Comparison of ENCODE assay signal across 10 mouse cellular contexts in genomic region chr2:116838538-116839197, GRCm38 (mm10). TPM values are rescaled to one million over a fixed set of nuclear protein-coding genes. Genes with fewer than 3 reads are reported as not detected.
DNase-seq lines count a peak whose midpoint lies in the region; ATAC-seq lines count a peak whose summit lies in the region.
"Had no signal": no experiment of that assay in that cellular context is flagged by ENCODE, and none has a peak within 500 bp of the region (broad histone marks: within the 10 kb centered on the region; RNA-seq: fewer than 3 reads in every experiment).

No protein-coding gene starts in this region.

- no peak overlapping the region for H3K27ac ChIP-seq in embryonic facial prominence, embryonic 13.5 days
- H3K27ac ChIP-seq in hindbrain, embryonic 12.5 days = no peak overlapping the region
- H3K27ac ChIP-seq: stomach, embryonic 15.5 days had no signal

- peak; percentile 18 for DNase-seq in cerebellum, adult 9-10 months
- DNase-seq in cerebellum, adult 9-11 months = no peak
- DNase-seq in Muller cell, postnatal 12 days (ENCODE audit: inconsistent ontology term) = peak; percentile 93
- DNase-seq in left cerebral cortex, postnatal 14 days (ENCODE audit: low spot score in 2 of 2) = peak; percentile 33 to 40
- peak; percentile 34 for DNase-seq in neural tube, embryonic 10.5 days (ENCODE audit: extremely low spot score, low spot score)
- DNase-seq in spleen, adult 18-20 months = no peak

- ATAC-seq in embryonic facial prominence, embryonic 13.5 days (ENCODE audit: insufficient number of reproducible peaks, insufficient read depth, low FRiP score, low TSS enrichment, low read depth) = no peak
- ATAC-seq in hindbrain, embryonic 12.5 days (ENCODE audit: low FRiP score) = peak; percentile 66

- no peaks in the 10 kb centered on the region for H3K4me1 ChIP-seq in embryonic facial prominence, embryonic 13.5 days
- no peaks in the 10 kb centered on the region; the same call in 1 of the 2 replicates for H3K4me1 ChIP-seq in hindbrain, embryonic 12.5 days
- H3K4me1 ChIP-seq: stomach, embryonic 15.5 days had no signal

- peak overlapping the region; percentile 1; the same call in 1 of the 2 replicates for H3K4me2 ChIP-seq in embryonic facial prominence, embryonic 13.5 days
- H3K4me2 ChIP-seq in hindbrain, embryonic 12.5 days (replicated peaks) = no peak overlapping the region
- H3K4me2 ChIP-seq: stomach, embryonic 15.5 days had no signal

- no peaks in the 10 kb centered on the region for H3K36me3 ChIP-seq in embryonic facial prominence, embryonic 13.5 days
- no peaks in the 10 kb centered on the region for H3K36me3 ChIP-seq in hindbrain, embryonic 12.5 days
- H3K36me3 ChIP-seq: stomach, embryonic 15.5 days had no signal

- no peaks in the 10 kb centered on the region for H3K9me3 ChIP-seq in embryonic facial prominence, embryonic 13.5 days
- no peaks in the 10 kb centered on the region for H3K9me3 ChIP-seq in hindbrain, embryonic 12.5 days (replicated peaks)
- H3K9me3 ChIP-seq: stomach, embryonic 15.5 days had no signal

- H3K4me3 ChIP-seq in embryonic facial prominence, embryonic 13.5 days = no peak overlapping the region
- H3K4me3 ChIP-seq in hindbrain, embryonic 12.5 days = no peak overlapping the region
- H3K4me3 ChIP-seq: stomach, embryonic 15.5 days had no signal

- H3K27me3 ChIP-seq in embryonic facial prominence, embryonic 13.5 days = no peaks in the 10 kb centered on the region
- no peaks in the 10 kb centered on the region for H3K27me3 ChIP-seq in hindbrain, embryonic 12.5 days
- H3K27me3 ChIP-seq: stomach, embryonic 15.5 days had no signal

- no peak overlapping the region for H3K9ac ChIP-seq in embryonic facial prominence, embryonic 13.5 days
- no peak overlapping the region for H3K9ac ChIP-seq in hindbrain, embryonic 12.5 days
- H3K9ac ChIP-seq: stomach, embryonic 15.5 days had no signal

- intact Hi-C loops in left cerebral cortex, postnatal 14 days (cut with DNase I) = loop anchor here (10.0 kb wide), 1 partner anchor 1314 kb away; no protein-coding TSS in a partner anchor

- 42% methylated on average over 8 of the region's 8 CpGs for WGBS in embryonic facial prominence, embryonic 13.5 days
- WGBS in hindbrain, embryonic 12.5 days = 40% methylated on average over 8 of the region's 8 CpGs

RNA-seq across cellular contexts. Expression of gene Tmco5, which starts 39.8 kb away (rescaled TPM):
- not detected in 2 replicates for polyA plus RNA-seq in embryonic facial prominence, embryonic 13.5 days (2015; fragmentation: Nextera tagmentation; extraction: Ambion mirVana)
- polyA plus RNA-seq in hindbrain, embryonic 12.5 days (2016; fragmentation: Nextera tagmentation; extraction: Ambion mirVana) = not detected in 2 replicates
- 1 to 10 TPM; 3.0 to 4.4 TPM for total RNA-seq in left cerebral cortex, postnatal 14 days (2021)
- polyA plus RNA-seq: intestine, embryonic 14.5 days; stomach, embryonic 15.5 days had no signal

Comparison
In these comparisons a context has a peak if more than half of its experiments do, and no peak if none do; other contexts are left out.
1. DNase-seq: peak in cerebellum, adult 9-10 months (single experiment), Muller cell, postnatal 12 days (single experiment), left cerebral cortex, postnatal 14 days (2 of 2) and neural tube, embryonic 10.5 days (single experiment); none in cerebellum, adult 9-11 months (single experiment) and spleen, adult 18-20 months (0 of 2).